Mouse (Mus musculus): Measurements from ENCODE around the gene Egr4. TPM values are rescaled to one million over a fixed set of nuclear protein-coding genes. Genes with fewer than 3 reads are reported as not detected.
A peak's percentile ranks its signal among the peaks of the same experiment; 100 is the strongest.

The Egr4 gene
- polyA plus RNA-seq, 1 experiment from 2014 or later = not detected

DNA sequence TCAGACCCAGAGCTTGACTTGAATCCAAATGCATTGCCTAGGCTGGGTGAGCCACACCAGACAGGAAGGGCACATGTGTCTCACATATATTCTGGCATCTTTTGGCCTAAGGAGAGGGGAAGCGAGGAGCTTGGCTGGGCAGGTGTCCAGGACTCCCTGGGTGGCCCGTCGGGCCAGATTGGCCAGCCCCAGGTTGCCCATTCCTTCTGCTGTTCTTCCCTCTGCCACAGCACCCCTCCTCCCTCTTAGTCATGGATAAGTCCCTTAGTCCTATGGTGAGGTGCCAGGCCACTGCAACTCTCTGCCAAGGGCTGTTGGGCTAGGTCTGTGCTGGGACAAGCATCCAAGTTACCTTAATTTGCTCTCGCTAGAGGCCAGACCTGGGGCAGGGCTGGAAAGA lies 2.6 kb upstream of the Egr4 start:
- 71% methylated on average over 4 of the region's 4 CpGs for WGBS
- H3K27me3 ChIP-seq (ENCODE audit: control insufficient read depth, insufficient read depth, low read length) = peaks cover 39% of the 10 kb centered on the region
- no peak for ATAC-seq (ENCODE audit: insufficient number of reproducible peaks, insufficient read depth, low FRiP score, low read depth)

DNA sequence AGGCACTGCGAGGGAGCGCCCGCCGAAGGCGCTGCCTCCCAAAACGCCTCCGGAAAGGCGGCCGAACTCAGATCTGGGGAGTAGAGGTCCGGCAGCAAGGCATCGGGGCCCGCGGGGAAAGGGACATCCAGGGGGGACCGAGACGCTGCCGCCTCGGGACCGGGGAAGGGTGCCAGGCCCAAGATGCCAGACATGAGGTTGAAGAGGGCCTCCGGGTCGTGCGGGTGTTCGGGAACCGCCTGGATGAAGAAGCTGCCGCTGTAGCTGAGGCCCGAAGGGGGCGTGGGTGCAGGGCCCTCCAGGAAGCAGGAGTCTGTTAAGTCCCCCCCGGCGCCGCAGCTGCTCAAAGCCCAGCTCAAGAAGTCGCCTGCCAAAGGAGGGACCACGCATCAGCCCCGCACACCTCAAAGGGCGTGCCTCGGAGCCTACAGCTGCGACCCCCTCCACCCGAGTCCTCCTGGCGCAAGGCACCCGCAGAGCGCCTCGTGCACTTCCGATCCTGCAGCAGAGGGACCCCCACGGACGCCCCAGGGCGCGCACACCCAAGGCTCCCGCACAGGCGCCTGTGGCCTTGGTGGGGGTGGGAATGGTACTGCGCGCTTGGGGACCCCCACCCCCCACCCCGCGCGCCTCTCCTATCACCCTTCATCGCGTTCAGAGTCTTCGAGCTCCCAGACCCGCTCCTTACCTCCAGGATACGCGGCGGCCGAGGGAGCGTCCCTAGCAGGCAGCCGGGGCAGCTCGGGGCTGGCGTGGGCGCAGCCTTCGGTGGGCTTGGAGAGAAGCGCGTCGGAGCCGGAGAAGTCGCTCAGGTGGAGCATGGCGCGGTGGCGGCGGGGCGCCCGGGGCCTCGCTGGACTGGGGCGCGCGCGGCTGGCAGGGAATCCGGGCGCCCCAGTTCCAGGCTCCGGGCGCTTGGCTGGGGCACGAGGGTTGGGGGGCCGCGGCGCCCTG lies 535 bp downstream of the Egr4 start:
- peaks cover 12% of the 10 kb centered on the region for H3K4me1 ChIP-seq (ENCODE audit: control insufficient read depth, insufficient read depth, low read length)
- H3K9ac ChIP-seq (replicated peaks; ENCODE audit: low read depth, low read length) = no peak overlapping the region
- no peaks in the 10 kb centered on the region for H3K9me3 ChIP-seq (ENCODE audit: control insufficient read depth, low read depth, low read length)
- no peak overlapping the region for H3K27ac ChIP-seq (ENCODE audit: low read length)
- 2% methylated on average over 76 of the region's 90 CpGs for WGBS
- peak overlapping the region; percentile 42 for H3K4me3 ChIP-seq (ENCODE audit: low read depth, low read length)
- H3K27me3 ChIP-seq (ENCODE audit: control insufficient read depth, insufficient read depth, low read length) = peaks cover 48% of the 10 kb centered on the region
- no peaks in the 10 kb centered on the region for H3K36me3 ChIP-seq (ENCODE audit: control insufficient read depth, insufficient read depth, low read length)
- ATAC-seq (ENCODE audit: insufficient number of reproducible peaks, insufficient read depth, low FRiP score, low read depth) = no peak
- peak overlapping the region; percentile 61 for H3K4me2 ChIP-seq (replicated peaks; ENCODE audit: low read depth, low read length)

More for the DNA sequence above, 2.6 kb upstream of the Egr4 start:
- Histone ChIP-seq H3K4me3 (ENCODE audit: low read depth, low read length) (no peak overlapping the region), H3K4me1 (ENCODE audit: control insufficient read depth, insufficient read depth, low read length) (peaks cover 12% of the 10 kb centered on the region), H3K9me3 (ENCODE audit: control insufficient read depth, low read depth, low read length) (no peaks in the 10 kb centered on the region), H3K36me3 (ENCODE audit: control insufficient read depth, insufficient read depth, low read length) (no peaks in the 10 kb centered on the region), H3K4me2 (replicated peaks; ENCODE audit: low read depth, low read length) (no peak overlapping the region), H3K27ac (ENCODE audit: low read length) (no peak overlapping the region), H3K9ac (replicated peaks; ENCODE audit: low read depth, low read length) (no peak overlapping the region)

- Histone ChIP-seq H3K27ac (ENCODE audit: low read length) (no peak overlapping the region), H3K4me2 (replicated peaks; ENCODE audit: low read depth, low read length) (peak overlapping the region; percentile 36), H3K27me3 (ENCODE audit: control insufficient read depth, insufficient read depth, low read length) (peaks cover 48% of the 10 kb centered on the region), H3K4me3 (ENCODE audit: low read depth, low read length) (peak overlapping the region; percentile 42), H3K36me3 (ENCODE audit: control insufficient read depth, insufficient read depth, low read length) (no peaks in the 10 kb centered on the region), H3K4me1 (ENCODE audit: control insufficient read depth, insufficient read depth, low read length) (peaks cover 12% of the 10 kb centered on the region), H3K9ac (replicated peaks; ENCODE audit: low read depth, low read length) (no peak overlapping the region), H3K9me3 (ENCODE audit: control insufficient read depth, low read depth, low read length) (no peaks in the 10 kb centered on the region)
- under 1% methylated on average over 36 of the region's 36 CpGs for WGBS
- ATAC-seq (ENCODE audit: insufficient number of reproducible peaks, insufficient read depth, low FRiP score, low read depth) = no peak
These were observed 1.3 kb downstream of the Egr4 start for GRCm38 (mm10) chr6:85512056-85512440.

- no peak overlapping the region for H3K27ac ChIP-seq (ENCODE audit: low read length)
- H3K9me3 ChIP-seq (ENCODE audit: control insufficient read depth, low read depth, low read length) = no peaks in the 10 kb centered on the region
- no peak overlapping the region for H3K9ac ChIP-seq (replicated peaks; ENCODE audit: low read depth, low read length)
- peak overlapping the region; percentile 36 for H3K4me2 ChIP-seq (replicated peaks; ENCODE audit: low read depth, low read length)
- H3K36me3 ChIP-seq (ENCODE audit: control insufficient read depth, insufficient read depth, low read length) = no peaks in the 10 kb centered on the region
- H3K27me3 ChIP-seq (ENCODE audit: control insufficient read depth, insufficient read depth, low read length) = peaks cover 48% of the 10 kb centered on the region
- WGBS = under 1% methylated on average over 84 of the region's 88 CpGs
- peaks cover 12% of the 10 kb centered on the region for H3K4me1 ChIP-seq (ENCODE audit: control insufficient read depth, insufficient read depth, low read length)
- no peak for ATAC-seq (ENCODE audit: insufficient number of reproducible peaks, insufficient read depth, low FRiP score, low read depth)
- H3K4me3 ChIP-seq (ENCODE audit: low read depth, low read length) = peak overlapping the region; percentile 42
These were observed 1.9 kb downstream of the Egr4 start for GRCm38 (mm10) chr6:85511286-85512055.

DNA sequence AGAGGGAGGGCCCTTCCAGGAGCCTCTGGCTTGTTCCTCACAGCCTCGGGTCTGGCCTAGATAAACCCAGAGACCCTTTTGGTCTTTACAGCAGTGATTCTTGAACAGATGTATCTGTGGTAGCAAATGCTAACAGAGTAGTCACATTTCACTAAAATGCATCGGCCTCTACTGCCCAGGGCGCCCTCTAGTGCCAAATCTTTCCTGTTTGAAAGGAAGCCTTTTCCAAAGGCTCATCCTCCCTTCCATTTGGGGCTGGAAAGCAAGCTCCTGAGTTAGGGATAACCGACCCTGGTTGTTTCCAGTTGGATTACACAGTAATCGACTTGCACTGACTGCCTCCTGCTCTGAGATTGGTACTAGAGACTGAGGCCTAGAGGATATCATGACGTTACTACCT lies 2.9 kb downstream of the Egr4 start:
- no peaks in the 10 kb centered on the region for H3K9me3 ChIP-seq (ENCODE audit: control insufficient read depth, low read depth, low read length)
- no peak for ATAC-seq (ENCODE audit: insufficient number of reproducible peaks, insufficient read depth, low FRiP score, low read depth)
- H3K9ac ChIP-seq (replicated peaks; ENCODE audit: low read depth, low read length) = no peak overlapping the region
- peaks cover 12% of the 10 kb centered on the region for H3K4me1 ChIP-seq (ENCODE audit: control insufficient read depth, insufficient read depth, low read length)
- H3K27ac ChIP-seq (ENCODE audit: low read length) = no peak overlapping the region
- peaks cover 48% of the 10 kb centered on the region for H3K27me3 ChIP-seq (ENCODE audit: control insufficient read depth, insufficient read depth, low read length)
- H3K36me3 ChIP-seq (ENCODE audit: control insufficient read depth, insufficient read depth, low read length) = no peaks in the 10 kb centered on the region
- H3K4me3 ChIP-seq (ENCODE audit: low read depth, low read length) = no peak overlapping the region
- no peak overlapping the region for H3K4me2 ChIP-seq (replicated peaks; ENCODE audit: low read depth, low read length)
- 4% methylated on average over 6 of the region's 6 CpGs for WGBS

DNA sequence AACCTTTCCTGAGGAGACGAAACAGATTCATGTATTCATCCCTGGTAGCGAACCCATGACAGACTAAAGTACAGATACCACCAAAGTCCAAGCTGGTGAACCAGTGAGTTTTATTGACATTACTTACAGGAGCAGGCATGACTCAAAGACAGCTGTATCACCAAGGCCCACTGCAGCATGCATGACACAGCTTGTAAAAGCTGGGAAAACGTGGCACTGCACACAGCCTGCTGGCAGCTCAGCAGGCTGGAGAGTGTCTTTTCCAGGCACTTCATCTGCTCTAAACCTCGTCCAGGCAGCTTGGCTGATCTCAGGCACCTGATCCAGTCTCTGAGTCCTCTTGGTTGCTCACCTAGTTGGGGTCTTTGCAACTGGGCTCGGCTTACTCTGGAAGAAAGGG lies 4.8 kb downstream of the Egr4 start:
- no peak overlapping the region for H3K4me3 ChIP-seq (ENCODE audit: low read depth, low read length)
- WGBS = 52% methylated on average over 5 of the region's 5 CpGs
- H3K4me1 ChIP-seq (ENCODE audit: control insufficient read depth, insufficient read depth, low read length) = peaks cover 12% of the 10 kb centered on the region
- H3K4me2 ChIP-seq (replicated peaks; ENCODE audit: low read depth, low read length) = no peak overlapping the region
- no peak for ATAC-seq (ENCODE audit: insufficient number of reproducible peaks, insufficient read depth, low FRiP score, low read depth)
- H3K27me3 ChIP-seq (ENCODE audit: control insufficient read depth, insufficient read depth, low read length) = peaks cover 36% of the 10 kb centered on the region
- no peak overlapping the region for H3K9ac ChIP-seq (replicated peaks; ENCODE audit: low read depth, low read length)
- no peak overlapping the region for H3K27ac ChIP-seq (ENCODE audit: low read length)
- H3K9me3 ChIP-seq (ENCODE audit: control insufficient read depth, low read depth, low read length) = no peaks in the 10 kb centered on the region
- H3K36me3 ChIP-seq (ENCODE audit: control insufficient read depth, insufficient read depth, low read length) = no peaks in the 10 kb centered on the region

DNA sequence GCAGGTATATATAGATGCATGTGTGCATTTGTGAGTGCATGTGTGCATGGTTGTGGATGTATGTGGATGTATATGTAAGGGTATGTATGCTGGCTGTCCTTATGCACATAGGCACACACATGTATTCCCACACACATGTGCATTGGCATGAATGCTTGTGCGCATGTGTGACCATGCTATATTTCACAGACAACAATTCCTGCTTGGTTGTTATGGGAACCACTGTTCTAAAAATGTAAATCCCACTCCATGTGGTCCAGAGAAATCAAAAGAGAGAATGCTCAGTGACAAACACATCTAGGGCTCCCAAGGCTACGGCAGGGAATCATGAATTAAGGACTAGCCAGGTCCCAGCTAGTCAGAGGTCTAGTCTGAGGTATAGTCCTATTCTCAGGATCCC lies 8.5 kb downstream of the Egr4 start:
- no peak for ATAC-seq (ENCODE audit: insufficient number of reproducible peaks, insufficient read depth, low FRiP score, low read depth)
- H3K4me2 ChIP-seq (replicated peaks; ENCODE audit: low read depth, low read length) = no peak overlapping the region
- H3K27ac ChIP-seq (ENCODE audit: low read length) = no peak overlapping the region
- H3K4me3 ChIP-seq (ENCODE audit: low read depth, low read length) = no peak overlapping the region
- H3K36me3 ChIP-seq (ENCODE audit: control insufficient read depth, insufficient read depth, low read length) = no peaks in the 10 kb centered on the region
- 83% methylated on average over 2 of the region's 2 CpGs for WGBS
- no peaks in the 10 kb centered on the region; the same call in 1 of the 2 replicates for H3K4me1 ChIP-seq (ENCODE audit: control insufficient read depth, insufficient read depth, low read length)
- H3K9ac ChIP-seq (replicated peaks; ENCODE audit: low read depth, low read length) = no peak overlapping the region
- H3K9me3 ChIP-seq (ENCODE audit: control insufficient read depth, low read depth, low read length) = no peaks in the 10 kb centered on the region
- H3K27me3 ChIP-seq (ENCODE audit: control insufficient read depth, insufficient read depth, low read length) = peaks cover 1% of the 10 kb centered on the region

- peak; percentile 87 for ATAC-seq (ENCODE audit: insufficient number of reproducible peaks, insufficient read depth, low FRiP score, low read depth)
- 1% methylated on average over 16 of the region's 22 CpGs for WGBS
- Histone ChIP-seq H3K9me3 (ENCODE audit: control insufficient read depth, low read depth, low read length) (no peaks in the 10 kb centered on the region), H3K27me3 (ENCODE audit: control insufficient read depth, insufficient read depth, low read length) (no peaks in the 10 kb centered on the region; the same call in 1 of the 2 replicates), H3K4me1 (ENCODE audit: control insufficient read depth, insufficient read depth, low read length) (no peaks in the 10 kb centered on the region; the same call in 1 of the 2 replicates), H3K4me3 (ENCODE audit: low read depth, low read length) (peak within 1 kb of the TSS; percentile 58), H3K4me2 (replicated peaks; ENCODE audit: low read depth, low read length) (peak within 1 kb of the TSS; percentile 87), H3K27ac (ENCODE audit: low read length) (no peak within 1 kb of the TSS), H3K36me3 (ENCODE audit: control insufficient read depth, insufficient read depth, low read length) (no peaks in the 10 kb centered on the region), H3K9ac (replicated peaks; ENCODE audit: low read depth, low read length) (no peak within 1 kb of the TSS; the same call in 1 of the 2 replicates)
These were observed 10.5 kb downstream of the Egr4 start, which contains the start of gene Fbxo41 for GRCm38 (mm10) chr6:85502911-85503250. Fbxo41 (minus strand) TSS chr6:85502994.

Data from stomach, embryonic 14.5 days (tissue).